Mouse (Mus musculus): ENCODE measurements around the gene Prr5l. TPM values are rescaled to one million over a fixed set of nuclear protein-coding genes. Genes with fewer than 3 reads are reported as not detected.

Gene Prr5l
- total RNA-seq, 2 experiments from 2014 or later: 7.7 to 8.1 TPM

GRCm38 (mm10) chr2:101727787-101728186 is 155.0 kb downstream of the Prr5l start:
- DNase-seq (ENCODE audit: low spot score in 2 of 2): no peak

GRCm38 (mm10) chr2:101723333-101723881 is 159.4 kb downstream of the Prr5l start:
- DNase-seq (ENCODE audit: low spot score in 2 of 2): no peak

GRCm38 (mm10) chr2:101722370-101723332 is 160.2 kb downstream of the Prr5l start:
- DNase-seq (ENCODE audit: low spot score in 2 of 2): no peak

DNA sequence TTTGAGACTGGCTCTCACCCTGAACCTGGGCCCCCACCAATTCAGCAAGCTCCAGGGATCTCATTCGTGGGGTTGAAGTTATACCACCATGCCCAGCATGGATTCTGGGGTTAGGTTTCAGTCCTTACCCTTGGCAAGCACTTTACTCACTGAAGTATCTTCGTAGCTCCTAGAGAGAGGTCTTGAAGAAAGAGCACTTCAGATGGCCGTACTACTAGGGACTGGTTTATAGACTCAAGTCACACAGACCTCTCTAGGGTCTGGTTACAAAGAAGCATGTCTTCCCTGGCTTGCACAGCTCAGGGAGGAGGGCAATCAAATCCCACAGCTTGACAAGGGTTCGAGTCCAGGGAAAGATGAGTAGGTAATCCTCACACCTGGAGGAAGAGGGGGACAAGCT is 161.0 kb downstream of the Prr5l start:
- DNase-seq (ENCODE audit: low spot score in 2 of 2): no peak

- no peak for DNase-seq (ENCODE audit: low spot score in 2 of 2)
These were observed 165.7 kb downstream of the Prr5l start for GRCm38 (mm10) chr2:101717162-101717561.

DNA sequence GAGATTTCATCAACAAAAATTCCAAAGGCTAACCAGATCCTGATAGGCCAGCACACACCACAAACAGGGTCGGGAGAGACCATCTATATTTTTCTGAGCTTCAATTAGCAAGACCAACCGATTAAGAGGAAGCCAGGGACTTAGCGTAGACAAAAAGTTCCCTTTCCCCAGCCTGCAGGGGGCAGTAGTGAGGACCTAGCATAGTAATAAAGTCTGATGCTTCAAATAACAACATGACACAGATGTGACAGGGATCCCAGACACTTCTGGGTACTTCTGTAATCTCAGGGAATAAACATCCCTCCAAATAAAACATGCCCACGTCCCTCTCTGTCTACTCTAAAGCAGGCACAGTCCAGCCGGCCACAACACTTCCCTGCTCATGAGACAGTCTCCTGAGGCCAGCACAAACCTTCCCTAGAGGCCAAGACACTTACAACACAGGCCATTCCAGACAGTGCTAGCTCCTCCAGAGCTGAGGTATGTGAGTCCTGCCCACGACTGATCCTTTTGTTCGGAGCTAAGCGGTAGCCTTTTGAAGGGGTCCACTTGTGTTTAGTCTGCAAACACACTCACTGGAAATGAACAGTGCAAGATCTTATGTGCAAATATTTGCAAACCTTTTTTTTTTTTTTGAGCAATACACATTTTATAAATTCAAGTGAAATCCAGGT is 167.0 kb downstream of the Prr5l start:
- peak; percentile 17 to 37 for DNase-seq (ENCODE audit: low spot score in 2 of 2)

GRCm38 (mm10) chr2:101711608-101712007 is 171.2 kb downstream of the Prr5l start:
- DNase-seq (ENCODE audit: low spot score in 2 of 2): no peak

DNA sequence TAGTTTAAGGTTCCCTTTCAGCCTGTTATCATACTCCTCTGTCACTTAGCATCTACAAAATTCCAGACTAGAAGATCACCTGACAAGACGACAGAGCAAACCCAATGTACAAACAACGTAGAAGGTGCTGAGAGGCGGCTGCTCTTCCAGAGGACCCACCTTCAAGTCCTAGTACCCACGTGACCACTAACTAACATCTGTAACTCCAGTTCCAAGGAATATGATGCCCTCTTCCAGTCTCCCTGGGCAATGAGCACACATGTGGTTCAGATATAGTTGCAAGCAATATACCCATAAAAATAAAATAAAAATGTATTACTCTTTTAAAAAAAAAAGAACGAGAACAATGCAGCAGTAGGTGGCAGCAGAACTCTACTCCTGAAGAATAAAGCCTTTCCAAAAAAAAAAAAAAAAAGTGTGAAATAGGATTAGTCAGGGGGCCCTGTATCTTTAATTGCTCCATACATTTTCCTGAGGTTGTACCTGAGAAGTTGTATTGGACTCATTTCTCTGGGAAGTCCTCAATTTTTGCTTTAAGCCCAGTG is 176.8 kb downstream of the Prr5l start:
- no peak for DNase-seq (ENCODE audit: low spot score in 2 of 2)

DNA sequence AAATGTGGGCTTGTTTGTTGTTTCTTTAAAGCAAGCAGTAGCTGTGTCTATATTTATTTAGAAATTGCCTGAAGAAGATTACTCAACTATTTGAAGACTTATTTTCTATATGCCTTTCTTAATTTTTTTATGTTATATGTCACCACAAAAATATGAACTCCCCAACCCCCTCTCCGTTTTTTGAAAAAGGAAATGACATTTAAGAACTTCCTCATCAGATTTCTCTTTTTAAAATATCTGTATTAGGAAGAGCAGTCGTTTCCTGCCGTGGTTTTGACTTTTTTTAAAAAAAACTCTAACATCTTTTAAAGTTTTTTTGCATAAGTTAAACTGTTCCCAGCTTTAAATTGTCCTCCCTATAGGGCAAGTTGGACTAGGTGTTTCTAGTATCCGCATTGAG is 183.5 kb downstream of the Prr5l start:
- no peak for DNase-seq (ENCODE audit: low spot score in 2 of 2)

DNA sequence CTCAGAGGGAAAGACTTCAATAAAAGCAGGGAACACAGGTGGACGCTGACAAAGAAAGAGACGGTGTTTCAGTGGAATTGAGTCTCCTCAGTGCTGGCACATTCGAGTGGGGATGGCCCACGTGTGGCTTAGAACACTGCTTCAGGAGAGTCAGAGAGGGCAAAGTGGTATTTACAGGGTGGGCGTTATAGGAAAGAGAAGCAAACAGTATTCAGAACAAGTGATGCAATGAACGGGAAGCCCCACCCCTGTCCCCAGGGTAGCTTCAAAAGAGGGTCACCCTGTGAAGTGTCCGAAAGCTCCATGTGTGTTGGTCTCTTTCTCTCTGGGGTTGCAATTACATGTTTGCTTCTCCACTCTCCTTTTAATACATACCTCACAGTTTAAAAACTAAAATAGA is 187.2 kb downstream of the Prr5l start:
- DNase-seq (ENCODE audit: low spot score in 2 of 2): no peak

DNA sequence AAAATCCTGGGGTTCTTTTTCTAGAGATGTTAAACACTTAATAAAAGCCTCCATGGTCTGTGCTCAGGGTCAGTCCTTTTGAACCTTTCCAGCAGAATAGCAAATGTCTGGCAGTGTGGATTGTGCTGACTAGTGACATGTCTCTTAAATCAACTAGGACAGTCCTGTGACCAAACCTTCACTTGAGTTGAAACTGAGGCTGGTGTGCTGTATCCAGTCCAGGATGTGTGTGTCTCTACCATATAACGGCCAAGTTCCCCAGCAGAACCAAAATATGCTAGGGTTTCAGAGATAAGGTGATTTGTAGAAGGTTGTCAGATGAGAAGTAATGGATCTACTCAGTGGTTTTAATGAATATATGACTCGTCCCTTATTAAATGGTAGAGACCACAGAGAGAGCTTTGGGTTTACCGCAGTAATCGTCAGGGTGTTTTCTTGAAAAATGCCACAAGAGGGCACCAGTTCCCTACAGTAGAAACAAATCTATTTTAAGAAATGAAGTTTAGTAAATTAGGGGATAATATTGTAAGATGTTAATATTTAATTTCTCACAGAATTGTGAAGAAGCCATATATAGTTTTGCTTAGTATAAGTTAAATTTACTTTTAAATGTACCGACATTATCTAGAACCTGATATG is 189.1 kb downstream of the Prr5l start:
- peak in 1 of 2 experiments; percentile 17 for DNase-seq (ENCODE audit: low spot score in 2 of 2)

- no peak for DNase-seq (ENCODE audit: low spot score in 2 of 2)
These were observed 189.8 kb downstream of the Prr5l start for GRCm38 (mm10) chr2:101693043-101693442.

DNA sequence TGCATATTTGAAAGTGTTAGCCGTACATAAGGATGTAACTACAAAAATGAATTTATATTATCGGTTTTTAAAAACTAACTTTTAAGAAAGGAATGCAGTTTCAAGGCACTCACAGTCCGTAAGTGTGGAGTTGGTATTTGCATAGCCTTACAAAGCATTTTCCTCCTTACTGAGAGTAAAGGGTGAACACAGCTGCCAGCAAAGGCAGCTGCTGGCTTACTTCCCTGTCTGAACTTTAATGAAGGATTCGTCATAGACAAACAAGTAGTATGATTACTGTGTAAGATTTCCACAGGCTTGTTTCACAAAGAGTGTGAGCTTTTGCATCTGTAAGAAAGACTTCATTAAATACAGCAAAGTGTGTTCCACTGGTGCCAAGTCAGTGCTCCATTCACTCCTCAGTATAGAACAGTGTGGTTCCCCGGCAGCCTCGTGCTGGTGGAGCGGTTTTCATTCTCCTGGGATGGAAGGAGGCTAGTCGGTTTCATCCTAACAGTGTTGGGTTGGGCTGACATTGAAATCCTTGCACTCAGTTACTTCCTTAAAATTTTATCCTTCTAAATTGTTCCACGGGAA is 192.5 kb downstream of the Prr5l start:
- no peak for DNase-seq (ENCODE audit: low spot score in 2 of 2)

DNA sequence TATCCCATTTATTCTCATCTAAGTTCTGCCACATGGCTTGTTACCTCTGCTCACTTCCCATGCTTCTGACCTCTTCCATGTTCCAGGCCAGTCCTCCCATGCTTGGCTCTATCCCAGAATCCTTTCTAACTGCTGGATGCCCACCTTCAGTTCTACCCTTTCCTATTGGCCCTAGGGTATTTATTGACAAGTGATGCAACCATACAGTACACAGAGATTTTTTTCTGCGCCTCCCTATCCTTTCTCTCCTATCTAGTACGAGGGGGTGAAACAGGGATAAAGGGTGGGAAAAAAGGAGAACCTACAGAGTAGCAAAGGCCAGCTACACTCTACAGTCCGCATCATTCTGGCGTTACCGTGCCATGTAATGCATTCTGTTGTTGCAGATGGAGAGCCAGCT is 194.8 kb downstream of the Prr5l start:
- no peak for DNase-seq (ENCODE audit: low spot score in 2 of 2)

- DNase-seq (ENCODE audit: low spot score in 2 of 2): peak in 1 of 2 experiments; percentile 16
These were observed 198.4 kb downstream of the Prr5l start for GRCm38 (mm10) chr2:101684421-101684820.

DNA sequence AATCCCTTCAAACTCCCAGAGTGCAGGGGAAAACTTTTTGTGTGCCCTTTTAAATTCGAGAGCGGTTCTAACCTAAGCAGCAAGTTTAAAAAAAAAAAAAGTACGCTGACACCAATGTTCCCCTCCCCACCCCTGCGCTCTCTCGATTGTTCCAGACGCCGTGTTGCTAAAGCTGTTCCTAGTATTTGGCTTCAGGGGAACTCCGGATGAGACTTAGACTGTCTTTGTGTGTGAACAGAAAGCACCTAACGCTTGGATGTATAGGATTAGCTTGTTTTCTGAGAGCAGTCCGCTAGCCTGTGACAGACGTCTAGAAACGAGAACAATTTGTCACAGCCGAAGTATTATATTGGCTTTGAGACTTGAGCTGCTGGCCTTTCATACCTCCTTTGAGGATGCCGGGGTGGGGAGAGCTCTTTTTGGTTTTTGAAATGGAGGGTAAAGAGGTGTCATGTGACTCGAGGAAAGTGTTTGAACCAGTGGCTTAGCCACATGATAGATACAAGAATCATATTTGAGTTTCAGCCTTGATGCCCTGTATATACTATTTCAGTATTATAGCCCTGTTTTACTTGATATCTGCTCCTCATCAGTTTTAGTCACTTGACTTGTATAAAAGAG is 203.6 kb downstream of the Prr5l start:
- no peak for DNase-seq (ENCODE audit: low spot score in 2 of 2)

- DNase-seq (ENCODE audit: low spot score in 2 of 2): peak; percentile 80 to 87
These were observed 204.4 kb downstream of the Prr5l start, which contains the start of gene Traf6 for GRCm38 (mm10) chr2:101678236-101679021. Traf6 (plus strand) TSS chr2:101678429.

DNA sequence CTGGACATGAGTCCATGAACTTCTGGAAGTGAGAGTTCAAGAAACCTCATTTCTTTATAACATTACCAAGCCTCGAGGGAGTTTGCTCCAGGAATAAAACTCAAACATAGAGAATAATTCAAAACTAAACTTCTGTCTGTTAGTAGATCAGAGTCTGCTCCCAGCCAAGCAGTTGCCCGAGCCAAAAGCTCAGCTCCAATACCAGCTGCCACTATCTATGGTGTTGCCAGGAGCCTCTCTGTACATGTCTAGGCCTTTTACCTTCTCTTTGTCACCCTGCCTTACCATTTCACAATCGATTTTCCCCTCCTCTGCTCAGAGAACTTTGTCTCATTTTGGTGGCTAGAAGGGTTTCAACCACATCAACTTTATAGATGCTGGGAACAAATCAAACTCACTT is 209.3 kb downstream of the Prr5l start:
- no peak for DNase-seq (ENCODE audit: low spot score in 2 of 2)

DNA sequence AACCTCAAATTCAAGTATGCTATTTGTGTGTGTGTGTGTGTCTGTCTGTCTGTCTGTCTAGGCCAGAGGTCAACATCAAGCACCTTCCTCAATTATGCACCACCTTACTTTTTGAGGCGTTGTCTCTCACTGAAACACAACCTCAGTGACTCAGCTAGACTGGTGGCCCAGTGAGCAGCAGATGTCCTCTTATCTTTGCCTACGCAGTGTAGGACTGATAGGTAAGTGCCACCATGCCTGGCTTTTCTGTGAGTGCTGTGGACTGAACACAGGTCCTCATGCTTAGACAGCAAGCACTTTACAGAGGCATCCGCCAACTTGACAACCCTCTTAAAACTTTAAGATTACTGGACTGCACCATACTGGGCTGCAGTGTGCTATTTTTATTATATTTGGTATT is 214.1 kb downstream of the Prr5l start:
- no peak for DNase-seq (ENCODE audit: low spot score in 2 of 2)

DNA sequence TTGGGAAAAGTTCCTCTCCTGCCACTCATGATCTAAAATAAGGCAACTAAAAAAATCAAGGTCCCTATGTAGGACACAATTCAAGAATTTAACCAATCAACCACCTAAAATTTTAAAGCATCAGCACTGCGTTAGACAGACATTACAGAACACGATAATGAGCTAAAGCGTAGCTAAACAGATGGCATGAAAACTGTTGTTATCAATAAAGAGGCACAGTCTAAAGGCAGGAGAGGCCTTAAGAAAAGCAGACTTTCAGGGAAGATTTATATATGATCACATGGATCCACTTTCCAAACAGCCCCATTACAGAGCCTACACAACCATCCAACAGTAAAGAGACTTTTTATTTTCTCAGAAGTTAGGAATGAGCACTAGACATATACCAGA is 217.1 kb downstream of the Prr5l start:
- no peak for DNase-seq (ENCODE audit: low spot score in 2 of 2)
